Mouse (Mus musculus) T-cell, adult 2 months (primary cell): ENCODE measurements at regions not wholly inside any gene's neighbourhood (a gene's known extent, or its start where the extent isn't known, plus 50 kb on each side); places are given as distances from the start of the nearest gene placed in this dataset.

Experiments used
- DNase-seq: peaks from one replicate; pipeline ENCODE4 v3.0.0; 2022; ENCODE audit warnings: low spot score

DNA sequence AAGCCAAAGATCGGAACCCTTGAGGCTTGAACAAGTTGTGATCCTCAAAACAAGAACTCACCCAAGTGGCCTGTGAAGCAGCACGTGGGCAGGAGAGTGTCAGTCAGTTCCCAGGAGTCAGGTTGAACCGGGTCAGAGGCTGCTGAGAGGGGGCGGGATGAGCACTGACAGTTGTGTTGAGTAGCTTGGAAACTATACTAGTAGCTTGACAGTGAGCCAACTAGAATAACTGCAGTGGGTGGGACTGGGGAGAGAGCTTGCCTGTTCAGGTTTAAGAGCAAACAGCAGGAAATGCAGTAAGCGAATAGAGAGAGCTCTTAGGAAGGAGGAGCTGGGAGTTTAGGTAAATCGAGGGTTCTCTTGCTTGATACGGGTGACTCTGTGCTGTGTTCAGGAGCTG lies 61.0 kb upstream of the Syt6 start:
- DNase-seq, result no peak

DNA sequence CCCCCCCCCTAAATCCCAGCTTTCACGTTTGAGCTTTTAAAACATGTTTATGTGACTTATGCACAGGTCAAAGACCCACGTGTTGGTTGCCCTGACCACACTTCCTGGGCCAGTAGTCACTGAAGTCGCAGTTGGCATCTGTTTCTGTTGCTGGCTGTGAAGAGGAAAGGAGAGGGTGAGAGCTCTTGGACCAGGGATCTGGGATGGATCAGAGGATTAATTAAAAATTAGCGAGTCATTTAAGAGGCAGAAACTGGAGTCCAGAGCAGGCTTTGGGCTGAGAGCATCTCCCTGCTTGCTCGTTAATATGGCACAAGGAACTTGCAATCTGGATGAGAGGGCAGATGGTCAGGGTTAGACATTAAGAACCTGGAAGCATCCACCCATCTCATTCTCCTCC lies 59.1 kb upstream of the Syt6 start:
- DNase-seq, result no peak

DNA sequence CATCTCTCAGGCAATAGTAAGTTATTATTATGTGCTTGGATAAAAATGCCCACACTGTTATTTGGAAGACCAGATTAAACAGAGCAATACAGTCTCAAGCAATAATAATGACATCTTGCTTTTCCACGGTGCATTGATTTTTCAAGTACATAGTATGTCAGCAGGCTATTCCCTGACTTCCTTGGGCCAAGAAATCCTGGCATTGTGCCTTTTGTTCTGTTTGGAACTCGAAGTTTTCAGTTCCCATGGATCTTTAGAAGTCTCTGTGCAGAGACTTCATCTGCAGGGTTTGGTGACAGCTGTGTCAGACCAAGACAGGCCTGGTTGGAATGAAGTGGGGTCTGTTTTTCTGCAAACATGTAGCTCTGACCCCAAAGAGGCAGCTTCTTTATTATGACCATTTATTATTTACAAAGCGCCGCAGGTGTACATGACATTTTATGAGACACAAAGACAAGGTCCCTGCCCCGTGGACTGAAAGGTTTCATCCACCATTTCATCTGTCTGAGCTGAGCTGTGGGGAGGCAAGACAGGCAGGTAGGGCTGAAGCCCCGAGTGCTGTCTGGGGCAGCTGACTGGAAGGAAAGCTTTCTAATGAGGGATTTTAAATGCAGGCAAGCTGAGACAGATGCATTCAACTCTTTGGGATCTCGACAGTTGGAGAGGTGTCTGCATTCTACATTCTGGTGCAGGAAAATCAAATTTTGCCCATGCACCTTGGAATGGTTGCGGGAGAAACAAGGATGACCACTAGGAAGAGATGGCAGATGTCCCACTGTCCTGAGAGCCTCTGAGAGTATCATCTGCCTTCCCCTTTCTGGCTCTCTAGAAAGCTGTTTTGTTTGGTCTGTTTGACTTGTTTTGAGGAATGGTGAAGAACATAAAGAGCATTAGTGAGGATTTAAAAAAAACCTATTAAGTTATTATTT lies 57.4 kb upstream of the Syt6 start:
- no peak for DNase-seq

DNA sequence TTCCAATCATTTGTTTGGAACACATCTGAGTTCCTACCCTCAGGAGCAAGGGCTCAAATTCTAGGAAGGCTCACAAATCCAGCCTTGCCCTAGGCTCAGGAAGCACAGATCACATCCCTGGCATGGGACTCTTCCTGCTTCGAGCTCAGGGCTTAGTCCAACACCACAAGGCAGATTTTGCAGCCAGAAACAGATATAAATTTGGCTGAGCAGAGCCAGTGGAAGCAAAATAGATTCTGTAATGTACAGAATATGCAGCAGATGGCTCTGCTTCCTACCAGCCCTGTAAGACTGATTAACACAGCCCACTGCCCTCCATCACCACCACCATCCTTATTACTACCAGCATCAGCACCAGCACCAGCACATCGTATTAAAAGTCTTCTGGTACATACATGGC lies 56.4 kb upstream of the Syt6 start:
- no peak for DNase-seq
